Mouse (Mus musculus) liver, postnatal 0 days (tissue): ENCODE measurements around the gene Sqstm1. TPM values are rescaled to one million over a fixed set of nuclear protein-coding genes. Genes with fewer than 3 reads are reported as not detected.

ENCODE experiments used
- ATAC-seq: fragments of 200-750 bp; cut with Nextera tagmentation; 2 replicates; pipeline ENCODE4 v1.8.0; 2017; ENCODE audit warnings: mild to moderate bottlenecking, moderate library complexity
- DNase-seq: peaks from one replicate; pipeline ENCODE4 v3.0.0-alpha.2; 2016
- H3K27ac ChIP-seq: fragments of 300-500 bp; sonication (generic); 2 replicates; pipeline ENCODE4 v1.5.1; 2014; ENCODE audit warnings: antibody characterized with exemption, moderate library complexity, mild to moderate bottlenecking, low read depth
- H3K27me3 ChIP-seq: fragments of 300-500 bp; sonication (generic); 2 replicates; pipeline ENCODE4 v1.6.1; 2014; ENCODE audit warnings: low read length, control low read depth, mixed read lengths; ENCODE audit not compliant: insufficient read depth
- H3K36me3 ChIP-seq: fragments of 300-500 bp; sonication (generic); replicated peaks from 2 replicates; pipeline ENCODE4 v1.6.1; 2014; ENCODE audit warnings: mild to moderate bottlenecking, control low read depth, low read length, moderate library complexity, mixed read lengths; ENCODE audit not compliant: insufficient read depth
- H3K4me1 ChIP-seq: fragments of 300-500 bp; sonication (generic); 2 replicates; pipeline ENCODE4 v1.6.1; 2014; ENCODE audit warnings: antibody characterized with exemption, mild to moderate bottlenecking, control low read depth; ENCODE audit not compliant: insufficient read depth
- H3K4me2 ChIP-seq: fragments of 300-500 bp; sonication (generic); 2 replicates; pipeline ENCODE4 v1.6.1; 2014; ENCODE audit warnings: low read depth, mild to moderate bottlenecking, low read length, moderate library complexity, mixed read lengths
- H3K4me3 ChIP-seq: fragments of 300-500 bp; sonication (generic); 2 replicates; pipeline ENCODE4 v1.5.1; 2014; ENCODE audit warnings: low read depth, low read length
- H3K9ac ChIP-seq: fragments of 300-500 bp; sonication (generic); replicated peaks from 2 replicates; pipeline ENCODE4 v1.6.1; 2014; ENCODE audit warnings: mild to moderate bottlenecking, moderate library complexity
- H3K9me3 ChIP-seq: fragments of 300-500 bp; sonication (generic); 2 replicates; pipeline ENCODE4 v1.6.1; 2016; ENCODE audit warnings: mild to moderate bottlenecking, control low read depth, low read length, mixed read lengths
- CTCF ChIP-seq: sonication (generic); IDR thresholded peaks from 2 replicates; pipeline ENCODE4 v1.5.1; 2016; ENCODE audit warnings: antibody characterized with exemption, low read depth
- EP300 ChIP-seq: IDR thresholded peaks from 2 replicates; pipeline ENCODE4 v1.6.1; 2016; ENCODE audit warnings: antibody characterized with exemption, low read depth, mild to moderate bottlenecking
- WGBS: fragments of 180-500 bp; shearing (Covaris S2); extraction: QIAGEN DNeasy Blood & Tissue Kit; methylation state at CpG from one replicate; pipeline ENCODE4 v1.1.7; 2014; ENCODE audit not compliant: insufficient replicate concordance; 5-methylcytosine and 5-hydroxymethylcytosine counted together
- polyA plus RNA-seq: library from polyadenylated mRNA; unstranded; fragments of >200 nt; fragmentation: Nextera tagmentation; extraction: Ambion mirVana; gene quantifications from 2 replicates; pipeline ENCODE4 v1.2.1, GENCODE M21; 2015

The Sqstm1 gene
- polyA plus RNA-seq, 1 experiment from 2014 or later: 154 TPM

DNA sequence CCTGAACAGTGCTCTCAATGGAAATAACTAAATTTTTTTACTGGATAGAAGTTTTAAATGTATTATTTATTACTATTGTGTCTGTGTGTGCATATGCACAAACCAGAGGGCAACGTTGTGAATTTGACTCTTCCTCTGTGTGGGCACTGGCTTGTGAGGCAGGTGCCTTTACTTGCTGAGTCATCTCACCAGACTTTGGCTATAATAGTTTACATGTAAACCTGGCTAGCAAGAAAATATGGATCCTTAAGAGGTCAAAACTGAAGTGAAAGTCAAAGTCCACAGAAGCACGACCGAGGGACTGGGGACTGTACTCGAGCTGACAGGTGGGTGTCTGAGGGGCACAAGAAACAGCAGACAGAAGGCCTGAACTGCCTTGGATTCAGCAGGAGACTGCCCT lies 27.9 kb downstream of the Sqstm1 start:
- Histone ChIP-seq H3K4me3 (no peak overlapping the region), H3K36me3 (no peaks in the 10 kb centered on the region), H3K4me1 (peaks cover 29% of the 10 kb centered on the region), H3K9ac (no peak overlapping the region), H3K27ac (peak overlapping the region; percentile 34; the same call in 1 of the 2 replicates), H3K4me2 (no peak overlapping the region), H3K27me3 (no peaks in the 10 kb centered on the region), H3K9me3 (no peaks in the 10 kb centered on the region)
- no peak for TF ChIP-seq CTCF
- TF ChIP-seq EP300: no peak
- 43% methylated on average over 4 of the region's 4 CpGs for WGBS
- DNase-seq: no peak
- no peak for ATAC-seq

DNA sequence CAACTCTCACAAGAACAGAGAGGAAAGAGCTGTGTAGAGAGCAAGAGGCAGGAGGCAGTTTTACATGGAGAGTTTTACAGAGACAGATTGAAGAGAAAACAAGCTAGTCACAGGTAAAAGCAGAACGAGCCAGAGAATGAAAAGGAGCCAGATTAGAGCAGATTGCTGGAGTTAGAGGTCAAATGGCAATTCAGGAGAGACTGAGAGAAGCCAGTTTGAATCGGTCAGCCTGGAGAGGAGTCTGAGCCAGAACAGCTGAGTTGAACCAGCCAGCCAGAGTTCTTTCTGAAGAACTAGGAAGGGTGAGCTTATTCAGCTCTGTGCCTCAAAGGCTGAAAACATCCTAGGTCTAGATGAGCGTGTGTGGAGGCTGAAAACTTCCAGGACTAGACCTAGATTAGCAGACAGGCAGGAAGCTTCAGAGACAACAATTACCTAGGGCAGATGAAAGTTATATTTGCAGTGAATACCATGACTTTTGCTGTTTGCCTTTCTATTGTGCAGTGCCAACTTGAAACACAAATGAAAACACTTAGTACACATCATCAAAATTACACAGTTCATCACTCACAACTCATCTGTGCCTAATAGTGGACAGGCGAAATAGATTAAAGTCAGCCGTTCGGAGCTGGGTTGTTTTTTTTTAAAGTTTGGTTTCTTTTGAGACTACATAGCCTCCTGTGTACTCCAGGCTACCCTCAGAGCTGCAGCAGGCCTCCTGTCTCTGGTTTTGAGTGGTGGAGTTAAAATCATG lies 30.0 kb downstream of the Sqstm1 start:
- H3K27ac ChIP-seq: no peak overlapping the region
- no peak overlapping the region for H3K4me2 ChIP-seq
- H3K4me3 ChIP-seq: no peak overlapping the region
- H3K4me1 ChIP-seq: peaks cover 40% of the 10 kb centered on the region
- no peaks in the 10 kb centered on the region for H3K9me3 ChIP-seq
- DNase-seq: no peak
- WGBS: 76% methylated on average over 6 of the region's 6 CpGs
- H3K27me3 ChIP-seq: no peaks in the 10 kb centered on the region
- H3K9ac ChIP-seq: no peak overlapping the region
- no peak for TF ChIP-seq CTCF
- no peak for TF ChIP-seq EP300
- H3K36me3 ChIP-seq: no peaks in the 10 kb centered on the region
- ATAC-seq: no peak

GRCm38 (mm10) chr11:50178532-50179488 lies 31.8 kb downstream of the Sqstm1 start:
- Histone ChIP-seq H3K4me2 (no peak overlapping the region), H3K27me3 (no peaks in the 10 kb centered on the region), H3K9me3 (no peaks in the 10 kb centered on the region), H3K4me1 (peaks cover 41% of the 10 kb centered on the region), H3K27ac (peak overlapping the region; percentile 17), H3K4me3 (no peak overlapping the region), H3K36me3 (no peaks in the 10 kb centered on the region), H3K9ac (no peak overlapping the region)
- TF ChIP-seq EP300: no peak
- no peak for TF ChIP-seq CTCF
- DNase-seq (no peak), ATAC-seq (no peak)
- WGBS: 66% methylated on average over 5 of the region's 5 CpGs

GRCm38 (mm10) chr11:50177111-50177510 lies 33.5 kb downstream of the Sqstm1 start:
- Histone ChIP-seq H3K36me3 (no peaks in the 10 kb centered on the region), H3K9ac (no peak overlapping the region), H3K4me1 (peaks cover 30% of the 10 kb centered on the region), H3K4me2 (no peak overlapping the region), H3K9me3 (no peaks in the 10 kb centered on the region), H3K27me3 (no peaks in the 10 kb centered on the region), H3K4me3 (no peak overlapping the region), H3K27ac (no peak overlapping the region)
- no peak for ATAC-seq
- TF ChIP-seq EP300: no peak
- TF ChIP-seq CTCF: no peak
- 67% methylated on average over 6 of the region's 6 CpGs for WGBS
- no peak for DNase-seq

DNA sequence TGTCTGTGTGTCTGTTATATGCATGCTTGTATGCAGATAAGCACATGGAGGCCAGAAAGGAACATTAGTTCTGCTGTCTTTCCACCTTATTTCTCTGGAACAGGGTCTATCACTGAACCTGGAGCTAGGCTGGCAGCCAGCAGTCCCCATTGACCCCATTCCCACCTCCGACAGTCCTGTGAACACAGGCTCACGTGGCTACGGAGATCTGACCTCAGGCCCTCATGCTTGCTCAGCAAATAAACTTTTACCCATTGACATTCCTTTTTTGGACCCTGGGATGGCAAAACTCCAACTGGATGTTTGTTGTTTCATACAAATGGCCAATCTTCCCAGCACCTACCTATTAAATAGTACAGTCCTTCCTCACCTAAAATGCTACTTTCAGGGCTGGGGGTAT lies 34.3 kb downstream of the Sqstm1 start:
- Histone ChIP-seq H3K9me3 (no peaks in the 10 kb centered on the region), H3K4me3 (no peak overlapping the region), H3K9ac (no peak overlapping the region), H3K4me2 (no peak overlapping the region), H3K4me1 (peaks cover 30% of the 10 kb centered on the region), H3K27ac (no peak overlapping the region), H3K36me3 (peaks cover under 1% of the 10 kb centered on the region; the same call in 1 of the 2 replicates), H3K27me3 (no peaks in the 10 kb centered on the region)
- ATAC-seq (no peak), DNase-seq (peak; percentile 52)
- TF ChIP-seq CTCF: no peak
- no peak for TF ChIP-seq EP300
- 67% methylated on average over 3 of the region's 3 CpGs for WGBS

DNA sequence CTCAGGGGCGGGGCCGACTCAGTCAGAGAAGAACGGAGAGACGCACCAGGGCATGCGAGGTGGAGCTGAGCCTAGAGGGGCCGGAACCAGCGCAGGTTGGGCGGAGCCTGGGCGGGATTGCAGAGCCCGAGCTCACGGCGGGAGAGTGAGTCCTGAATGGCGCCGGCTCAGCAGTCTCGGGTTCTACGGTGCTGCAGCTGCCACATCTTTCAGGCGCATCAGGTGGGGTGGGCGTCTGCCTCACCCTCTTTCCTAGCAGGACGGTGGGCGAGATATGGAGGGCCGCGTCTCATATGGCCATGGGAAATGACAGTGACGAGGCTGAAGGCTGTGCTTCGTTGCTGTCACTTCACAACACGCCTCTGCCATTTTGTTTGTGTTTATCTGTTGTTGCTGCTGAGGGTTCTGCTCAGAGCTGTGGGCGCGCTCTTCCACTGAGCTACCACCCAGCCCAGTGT lies 35.9 kb downstream of the Sqstm1 start:
- H3K27ac ChIP-seq: peak overlapping the region; percentile 77
- peaks cover 10% of the 10 kb centered on the region for H3K36me3 ChIP-seq
- H3K4me1 ChIP-seq: peaks cover 30% of the 10 kb centered on the region
- TF ChIP-seq EP300: no peak
- TF ChIP-seq CTCF: no peak
- no peaks in the 10 kb centered on the region for H3K9me3 ChIP-seq
- peak overlapping the region; percentile 80 for H3K9ac ChIP-seq
- ATAC-seq (peak; percentile 99), DNase-seq (peak; percentile 99)
- peak overlapping the region; percentile 78 for H3K4me3 ChIP-seq
- H3K4me2 ChIP-seq: peak overlapping the region; percentile 94
- H3K27me3 ChIP-seq: no peaks in the 10 kb centered on the region
- 0% methylated on average over 27 of the region's 27 CpGs for WGBS
